Mouse (Mus musculus): Measurements from ENCODE around the gene Slc19a2.

- TF ChIP-seq CTCF (IDR thresholded peaks at IDR 0.05; ENCODE audit: insufficient read depth, low read depth, low read length) (no peak), POLR2A (IDR thresholded peaks at IDR 0.05; ENCODE audit: insufficient read depth, low read depth, low read length) (no peak)
Observed at GRCm38 (mm10) chr1:164247971-164248370, 875 bp upstream of the Slc19a2 start.
